Mouse (Mus musculus): ENCODE results near the gene Gxylt1. TPM values are rescaled to one million over a fixed set of nuclear protein-coding genes. Genes with fewer than 3 reads are reported as not detected.
A peak's percentile ranks its signal among the peaks of the same experiment; 100 is the strongest.

Gene Gxylt1
- polyA plus RNA-seq, 1 experiment, result 9.3 TPM

DNA sequence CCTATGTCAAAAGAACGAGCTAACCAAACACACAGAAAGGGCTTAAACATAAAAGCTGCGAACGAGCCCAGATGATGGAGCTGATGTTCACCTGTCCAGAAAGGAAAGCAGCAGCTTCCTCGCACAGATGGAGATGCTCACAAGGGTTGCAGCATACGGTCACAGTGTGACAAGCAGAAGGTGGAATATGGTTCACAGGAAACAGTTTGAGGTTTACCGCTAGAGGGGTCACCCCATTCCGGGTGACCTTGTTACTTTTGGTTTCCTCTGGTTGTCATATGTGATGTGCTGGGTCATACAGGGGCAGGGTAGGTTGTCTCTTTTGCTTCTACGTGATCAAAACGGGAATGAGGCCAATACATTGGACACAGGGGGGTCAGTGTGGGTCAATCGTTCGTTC, 46.0 kb downstream of the Gxylt1 start:
- Histone ChIP-seq H3K27me3 (ENCODE audit: control insufficient read depth, insufficient read depth, low read length) (no peaks in the 10 kb centered on the region), H3K27ac (ENCODE audit: insufficient read depth, low read length) (no peak overlapping the region), H3K4me1 (ENCODE audit: control insufficient read depth, insufficient read depth, low read length) (no peaks in the 10 kb centered on the region), H3K4me3 (replicated peaks; ENCODE audit: insufficient read depth, low read depth, low read length) (no peak overlapping the region)
- WGBS, result 84% methylated on average over 11 of the region's 11 CpGs
- no peak for DNase-seq
- TF ChIP-seq POLR2A (IDR thresholded peaks at IDR 0.05; ENCODE audit: borderline replicate concordance, insufficient read depth, low read length), result no peak
- no peak for TF ChIP-seq CTCF (IDR thresholded peaks at IDR 0.05; ENCODE audit: borderline replicate concordance, insufficient read depth, low read depth, low read length)

DNA sequence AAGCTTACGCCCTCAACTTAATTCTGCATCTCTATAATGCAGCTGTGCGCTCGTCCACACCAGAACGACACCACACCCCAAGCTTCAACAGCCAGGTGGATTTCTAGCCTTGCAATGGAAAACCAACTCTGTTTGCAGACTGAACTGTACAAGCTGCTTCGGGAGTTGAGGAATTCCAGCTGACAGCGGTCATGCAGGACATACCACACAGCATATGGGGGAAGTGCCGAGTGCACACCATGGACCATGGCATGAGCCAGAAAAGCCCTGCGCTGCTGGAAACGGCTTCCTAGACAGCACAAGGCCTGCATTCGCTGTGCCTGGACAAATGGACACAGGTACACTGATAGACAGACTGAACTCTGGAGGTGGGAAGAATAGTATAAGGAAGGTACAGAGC, 46.6 kb downstream of the Gxylt1 start:
- TF ChIP-seq POLR2A (IDR thresholded peaks at IDR 0.05; ENCODE audit: borderline replicate concordance, insufficient read depth, low read length) (no peak), CTCF (IDR thresholded peaks at IDR 0.05; ENCODE audit: borderline replicate concordance, insufficient read depth, low read depth, low read length) (no peak)
- Histone ChIP-seq H3K27ac (ENCODE audit: insufficient read depth, low read length) (no peak overlapping the region), H3K4me3 (replicated peaks; ENCODE audit: insufficient read depth, low read depth, low read length) (no peak overlapping the region), H3K4me1 (ENCODE audit: control insufficient read depth, insufficient read depth, low read length) (no peaks in the 10 kb centered on the region), H3K27me3 (ENCODE audit: control insufficient read depth, insufficient read depth, low read length) (no peaks in the 10 kb centered on the region)
- no peak for DNase-seq
- 76% methylated on average over 10 of the region's 10 CpGs for WGBS

DNA sequence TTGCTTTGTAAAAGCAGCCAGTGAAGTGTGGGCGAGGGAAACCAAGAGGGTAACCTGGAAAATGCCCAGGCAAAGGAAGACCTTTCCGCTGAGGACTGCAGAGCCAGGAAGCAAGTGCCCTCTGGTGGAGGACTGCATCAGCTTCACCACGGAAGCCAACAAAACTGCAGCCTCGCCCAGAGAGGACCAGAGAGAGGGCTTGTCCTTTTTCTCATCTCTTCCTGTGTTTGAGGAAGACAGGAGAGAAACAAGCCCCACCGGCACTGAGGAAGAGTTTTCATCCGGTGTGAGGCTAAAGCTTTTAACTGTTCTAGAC, 47.3 kb downstream of the Gxylt1 start:
- peak; percentile 24 to 30 for DNase-seq
- no peaks in the 10 kb centered on the region for H3K27me3 ChIP-seq (ENCODE audit: control insufficient read depth, insufficient read depth, low read length)
- WGBS, result 36% methylated on average over 6 of the region's 6 CpGs
- no peak overlapping the region for H3K4me3 ChIP-seq (replicated peaks; ENCODE audit: insufficient read depth, low read depth, low read length)
- TF ChIP-seq POLR2A (IDR thresholded peaks at IDR 0.05; ENCODE audit: borderline replicate concordance, insufficient read depth, low read length), result no peak
- peak; percentile 69 for TF ChIP-seq CTCF (IDR thresholded peaks at IDR 0.05; ENCODE audit: borderline replicate concordance, insufficient read depth, low read depth, low read length)
- no peak overlapping the region for H3K27ac ChIP-seq (ENCODE audit: insufficient read depth, low read length)
- H3K4me1 ChIP-seq (ENCODE audit: control insufficient read depth, insufficient read depth, low read length), result no peaks in the 10 kb centered on the region

DNA sequence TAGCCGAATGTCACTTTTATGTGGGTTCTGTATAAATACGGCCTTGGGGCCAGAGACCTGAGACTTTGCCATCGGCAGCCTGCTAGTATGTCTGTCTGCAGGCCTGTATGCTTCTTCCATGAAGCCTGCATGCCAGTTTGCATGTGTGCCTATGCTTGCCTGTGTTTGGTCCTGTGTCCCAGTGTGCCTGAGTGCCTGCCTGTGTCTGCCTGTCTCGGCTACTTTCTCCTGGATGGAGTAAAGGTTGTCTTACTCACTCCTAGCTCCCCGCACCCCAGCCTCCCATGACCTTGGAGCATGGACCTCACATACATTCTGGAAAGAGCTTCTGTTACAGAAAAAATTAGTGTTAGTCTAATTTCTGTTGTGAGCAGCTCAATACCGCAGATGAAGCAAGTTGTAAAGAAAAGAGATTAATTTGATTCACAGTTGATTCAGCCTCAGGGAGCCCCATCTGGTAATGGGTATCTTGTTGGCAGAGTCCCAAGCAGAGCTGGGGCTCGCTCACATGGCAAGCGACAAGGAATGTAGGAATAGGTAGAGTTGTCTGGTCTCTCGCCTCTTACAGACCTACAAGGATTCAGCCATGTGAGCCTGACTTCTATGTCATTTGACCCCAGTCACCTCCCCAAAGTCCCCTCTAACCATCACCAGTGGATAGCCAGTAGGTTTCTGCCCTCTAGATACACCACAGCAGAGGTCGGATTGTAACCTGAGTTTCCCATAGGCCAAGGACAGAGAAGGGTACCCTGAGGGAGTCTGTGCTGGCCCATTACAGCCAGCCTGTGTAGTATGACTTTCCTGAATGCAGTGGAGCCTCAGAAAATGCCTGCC, 47.8 kb downstream of the Gxylt1 start:
- Histone ChIP-seq H3K27me3 (ENCODE audit: control insufficient read depth, insufficient read depth, low read length) (no peaks in the 10 kb centered on the region), H3K4me1 (ENCODE audit: control insufficient read depth, insufficient read depth, low read length) (no peaks in the 10 kb centered on the region), H3K4me3 (replicated peaks; ENCODE audit: insufficient read depth, low read depth, low read length) (no peak overlapping the region), H3K27ac (ENCODE audit: insufficient read depth, low read length) (no peak overlapping the region)
- peak; percentile 16 to 35 for DNase-seq
- WGBS, result 69% methylated on average over 10 of the region's 10 CpGs
- TF ChIP-seq CTCF (IDR thresholded peaks at IDR 0.05; ENCODE audit: borderline replicate concordance, insufficient read depth, low read depth, low read length) (no peak), POLR2A (IDR thresholded peaks at IDR 0.05; ENCODE audit: borderline replicate concordance, insufficient read depth, low read length) (no peak)

DNA sequence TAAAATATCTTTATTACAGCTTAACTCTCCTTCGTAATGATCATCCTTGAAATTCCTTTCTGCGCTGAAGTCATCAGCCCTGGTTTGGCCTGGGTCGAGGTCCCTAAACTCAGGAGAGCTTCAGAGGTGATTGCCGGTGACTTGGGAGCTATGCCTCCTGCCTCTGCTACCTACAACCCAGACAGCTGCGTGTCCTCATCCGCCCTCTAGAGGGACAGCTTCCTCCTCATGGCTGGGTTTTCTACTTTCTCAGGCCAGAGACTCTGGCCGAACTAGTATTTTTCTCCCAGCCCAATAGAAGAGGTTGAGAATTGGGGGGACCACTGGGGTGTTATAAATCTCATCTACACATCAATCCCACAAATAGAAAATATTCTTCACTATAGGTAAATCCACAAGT, 52.5 kb downstream of the Gxylt1 start:
- no peak overlapping the region for H3K4me3 ChIP-seq (replicated peaks; ENCODE audit: insufficient read depth, low read depth, low read length)
- H3K4me1 ChIP-seq (ENCODE audit: control insufficient read depth, insufficient read depth, low read length), result no peaks in the 10 kb centered on the region
- TF ChIP-seq CTCF (IDR thresholded peaks at IDR 0.05; ENCODE audit: borderline replicate concordance, insufficient read depth, low read depth, low read length) (no peak), POLR2A (IDR thresholded peaks at IDR 0.05; ENCODE audit: borderline replicate concordance, insufficient read depth, low read length) (no peak)
- WGBS, result 67% methylated on average over 7 of the region's 7 CpGs
- DNase-seq, result no peak
- no peak overlapping the region for H3K27ac ChIP-seq (ENCODE audit: insufficient read depth, low read length)
- no peaks in the 10 kb centered on the region for H3K27me3 ChIP-seq (ENCODE audit: control insufficient read depth, insufficient read depth, low read length)

DNA sequence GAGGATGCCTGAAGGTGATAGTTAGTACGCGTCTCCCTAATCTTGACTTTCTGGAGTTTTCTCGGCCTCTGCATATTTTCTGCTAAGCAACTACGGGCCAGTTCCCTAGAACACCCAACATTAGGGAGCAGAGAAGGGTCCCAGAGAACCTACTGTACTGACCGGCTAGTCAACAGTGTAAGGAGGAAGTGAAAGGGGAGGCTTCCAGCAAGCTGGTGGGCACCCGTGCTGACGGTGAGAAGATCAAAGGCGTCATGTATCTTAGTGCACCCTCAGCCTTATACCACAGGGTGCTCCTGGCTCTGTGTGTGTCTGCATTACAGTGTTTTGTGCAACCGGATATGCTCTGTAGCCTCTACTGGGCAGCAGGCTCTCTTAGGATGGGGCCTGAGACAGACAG, 62.4 kb downstream of the Gxylt1 start:
- no peak for DNase-seq
- no peak overlapping the region for H3K27ac ChIP-seq (ENCODE audit: insufficient read depth, low read length)
- no peak for TF ChIP-seq POLR2A (IDR thresholded peaks at IDR 0.05; ENCODE audit: borderline replicate concordance, insufficient read depth, low read length)
- no peak for TF ChIP-seq CTCF (IDR thresholded peaks at IDR 0.05; ENCODE audit: borderline replicate concordance, insufficient read depth, low read depth, low read length)
- 95% methylated on average over 9 of the region's 9 CpGs for WGBS
- H3K4me3 ChIP-seq (replicated peaks; ENCODE audit: insufficient read depth, low read depth, low read length), result no peak overlapping the region
- H3K4me1 ChIP-seq (ENCODE audit: control insufficient read depth, insufficient read depth, low read length), result no peaks in the 10 kb centered on the region
- H3K27me3 ChIP-seq (ENCODE audit: control insufficient read depth, insufficient read depth, low read length), result no peaks in the 10 kb centered on the region; the same call in 1 of the 2 replicates

DNA sequence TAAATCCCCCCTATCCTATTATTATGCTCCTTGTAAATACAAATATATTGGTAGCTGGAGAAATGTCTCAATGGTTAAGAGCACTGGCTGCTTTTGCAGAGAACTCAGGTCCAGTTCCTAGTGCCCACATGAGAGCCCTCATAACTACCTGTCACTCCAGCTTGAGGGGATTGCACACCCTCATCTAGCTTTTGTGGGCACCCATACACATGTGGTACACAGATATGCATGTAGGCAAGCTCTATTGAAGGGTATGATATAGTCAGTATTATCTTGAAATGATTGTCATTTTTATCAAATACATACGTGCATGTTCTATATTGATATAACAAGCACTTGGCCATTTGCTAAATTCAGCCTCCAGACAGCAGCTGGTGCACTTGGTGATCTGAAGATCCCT, 70.1 kb downstream of the Gxylt1 start:
- H3K4me3 ChIP-seq (replicated peaks; ENCODE audit: insufficient read depth, low read depth, low read length), result no peak overlapping the region
- H3K27me3 ChIP-seq (ENCODE audit: control insufficient read depth, insufficient read depth, low read length), result no peaks in the 10 kb centered on the region
- H3K27ac ChIP-seq (ENCODE audit: insufficient read depth, low read length), result no peak overlapping the region
- TF ChIP-seq POLR2A (IDR thresholded peaks at IDR 0.05; ENCODE audit: borderline replicate concordance, insufficient read depth, low read length) (no peak), CTCF (IDR thresholded peaks at IDR 0.05; ENCODE audit: borderline replicate concordance, insufficient read depth, low read depth, low read length) (no peak)
- no peak for DNase-seq
- H3K4me1 ChIP-seq (ENCODE audit: control insufficient read depth, insufficient read depth, low read length), result no peaks in the 10 kb centered on the region
- WGBS, result 77% methylated on average over 1 of the region's 1 CpGs

DNA sequence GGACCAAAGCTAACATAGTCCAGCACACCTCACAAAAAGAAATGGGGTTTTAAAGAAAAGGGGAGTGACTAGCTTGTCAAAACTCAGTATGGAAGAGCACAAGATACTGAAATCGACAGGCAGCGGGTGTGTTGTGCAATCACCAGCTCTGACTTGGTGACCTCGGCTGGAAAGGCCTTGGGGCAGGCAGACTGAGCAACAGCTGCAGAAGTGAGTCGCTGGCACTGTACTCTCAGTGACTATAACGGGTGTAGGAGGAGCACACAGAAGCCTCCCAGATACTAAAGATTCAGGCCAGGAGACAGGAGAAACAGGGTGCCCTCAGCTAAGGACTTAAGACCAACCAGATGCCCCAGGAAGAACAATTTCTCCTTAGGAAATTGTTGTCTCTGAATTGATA, 73.0 kb downstream of the Gxylt1 start:
- WGBS, result 44% methylated on average over 5 of the region's 5 CpGs
- TF ChIP-seq CTCF (IDR thresholded peaks at IDR 0.05; ENCODE audit: borderline replicate concordance, insufficient read depth, low read depth, low read length), result no peak
- TF ChIP-seq POLR2A (IDR thresholded peaks at IDR 0.05; ENCODE audit: borderline replicate concordance, insufficient read depth, low read length), result no peak
- Histone ChIP-seq H3K27ac (ENCODE audit: insufficient read depth, low read length) (no peak overlapping the region), H3K27me3 (ENCODE audit: control insufficient read depth, insufficient read depth, low read length) (no peaks in the 10 kb centered on the region), H3K4me1 (ENCODE audit: control insufficient read depth, insufficient read depth, low read length) (no peaks in the 10 kb centered on the region), H3K4me3 (replicated peaks; ENCODE audit: insufficient read depth, low read depth, low read length) (no peak overlapping the region)
- no peak for DNase-seq

Measured in cerebellum, adult 2 months (tissue).